8 mouse cellular contexts compared by ENCODE assay signal in the genomic region with DNA sequence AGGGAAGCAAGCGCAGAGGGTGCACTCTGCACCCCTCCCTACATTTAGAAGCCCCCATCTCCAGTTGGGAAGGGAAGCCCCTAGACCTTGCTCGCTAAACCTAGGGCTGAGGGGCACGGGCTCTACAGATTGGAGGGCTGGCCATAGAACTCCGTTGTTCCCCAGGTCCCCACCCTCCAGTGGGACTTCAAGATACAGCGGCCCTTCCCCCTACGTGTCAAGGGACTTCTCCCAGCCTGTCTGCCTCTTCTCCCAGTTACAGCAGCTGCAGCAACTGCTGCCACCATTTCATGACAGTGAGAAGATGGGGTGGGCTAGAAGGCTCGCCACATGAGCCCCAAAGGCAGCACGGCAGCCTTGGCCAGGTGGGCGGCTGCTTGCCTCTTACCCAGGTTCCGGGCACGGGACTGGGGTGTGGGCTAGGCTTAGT. TPM values are rescaled to one million over a fixed set of nuclear protein-coding genes. Genes with fewer than 3 reads are reported as not detected.
A peak's percentile ranks its signal among the peaks of the same experiment; 100 is the strongest.
DNase-seq lines count a peak whose midpoint lies in the region; ATAC-seq and TF ChIP-seq lines count a peak whose summit lies in the region.

No protein-coding gene starts in this region.

- no peak for TF ChIP-seq POLR2A in CH12.LX (IDR thresholded peaks at IDR 0.05; ENCODE audit: low read depth, low read length)
- no peak for TF ChIP-seq POLR2A in limb, embryonic 14.5 days (IDR thresholded peaks at IDR 0.05; ENCODE audit: borderline replicate concordance, extremely low read depth, insufficient read depth, insufficient read length)

- no peak overlapping the region for H3K27ac ChIP-seq in heart, embryonic 11.5 days (ENCODE audit: low read depth, low read length)
- no peak overlapping the region for H3K27ac ChIP-seq in CH12.LX (ENCODE audit: insufficient read depth, low read depth)
- H3K27ac ChIP-seq in forebrain, embryonic 11.5 days (ENCODE audit: low read depth, low read length) = no peak overlapping the region
- 0 out of 2 replicates have a peak overlapping the region, but pooled peaks have one; percentile 13 for H3K27ac ChIP-seq in limb, embryonic 14.5 days (replicated peaks; ENCODE audit: low read depth, low read length)

- no peak for TF ChIP-seq CTCF in CH12.LX (conservative IDR thresholded peaks at IDR 0.05 in 1 of 2, IDR thresholded peaks at IDR 0.05 in 1 of 2; ENCODE audit: low read depth in 2 of 2, low read length in 2 of 2)

- TF ChIP-seq RAD21 in CH12.LX (IDR thresholded peaks at IDR 0.05; ENCODE audit: low read depth, low read length) = no peak

- H3K27me3 ChIP-seq in heart, embryonic 11.5 days (ENCODE audit: control insufficient read depth, insufficient read depth, low read length) = no peaks in the 10 kb centered on the region
- H3K27me3 ChIP-seq in CH12.LX (replicated peaks) = peaks cover 41% of the 10 kb centered on the region
- peaks cover 16% of the 10 kb centered on the region; the same call in 1 of the 2 replicates for H3K27me3 ChIP-seq in forebrain, embryonic 11.5 days (ENCODE audit: control insufficient read depth, insufficient read depth, low read length)
- H3K27me3 ChIP-seq in limb, embryonic 14.5 days (ENCODE audit: control insufficient read depth, insufficient read depth, low read length) = no peaks in the 10 kb centered on the region

- no peak for TF ChIP-seq EP300 in CH12.LX (IDR thresholded peaks at IDR 0.05; ENCODE audit: low read length)

- peak overlapping the region; percentile 62 for H3K9ac ChIP-seq in heart, embryonic 11.5 days (ENCODE audit: low read depth, low read length)
- peak overlapping the region; percentile 14; the same call in 1 of the 2 replicates for H3K9ac ChIP-seq in CH12.LX (ENCODE audit: insufficient read depth, low read depth)
- peak overlapping the region; percentile 59 for H3K9ac ChIP-seq in forebrain, embryonic 11.5 days (ENCODE audit: low read length)
- H3K9ac ChIP-seq in limb, embryonic 14.5 days (ENCODE audit: low read depth, low read length, severe bottlenecking) = peak overlapping the region; percentile 56

- peak overlapping the region; percentile 96 for H3K4me2 ChIP-seq in heart, embryonic 11.5 days
- H3K4me2 ChIP-seq in CH12.LX (ENCODE audit: insufficient read depth, low read depth, poor library complexity, severe bottlenecking) = peak overlapping the region; percentile 79
- H3K4me2 ChIP-seq in forebrain, embryonic 11.5 days (ENCODE audit: low read depth, low read length, severe bottlenecking) = peak overlapping the region; percentile 98
- H3K4me2 ChIP-seq in limb, embryonic 14.5 days (replicated peaks; ENCODE audit: low read depth, low read length, severe bottlenecking) = peak overlapping the region; percentile 97

- no peak for DNase-seq in heart, adult 9 months (ENCODE audit: low spot score in 2 of 2)
- no peak for DNase-seq in CH12.LX (ENCODE audit: extremely low read depth)
- peak; percentile 64 for DNase-seq in forebrain, embryonic 11.5 days (ENCODE audit: low spot score)
- DNase-seq in limb, embryonic 14.5 days (ENCODE audit: low spot score) = no peak
- peak; percentile 63 for DNase-seq in retina, embryonic 14.5 days (ENCODE audit: low spot score)
- DNase-seq in ovary, postnatal 14 days (ENCODE audit: low spot score) = no peak
- no peak for DNase-seq in right cerebral cortex, adult 18-20 months

- ATAC-seq in heart, embryonic 11.5 days (replicated peaks; ENCODE audit: insufficient number of reproducible peaks, low FRiP score, low TSS enrichment) = no peak
- no peak for ATAC-seq in forebrain, embryonic 11.5 days (replicated peaks; ENCODE audit: low FRiP score)
- ATAC-seq in limb, embryonic 14.5 days (ENCODE audit: low FRiP score, low read depth) = peak; percentile 0; the same call in 1 of the 2 replicates

- peaks cover 55% of the 10 kb centered on the region for H3K4me1 ChIP-seq in heart, embryonic 11.5 days (ENCODE audit: control insufficient read depth, insufficient read depth, low read length)
- peaks cover 28 to 68% of the 10 kb centered on the region in 2 experiments for H3K4me1 ChIP-seq in CH12.LX (ENCODE audit: control insufficient read depth in 1 of 2, insufficient read depth in 2 of 2)
- H3K4me1 ChIP-seq in forebrain, embryonic 11.5 days (replicated peaks; ENCODE audit: control insufficient read depth, insufficient read depth, low read length) = peaks cover 13% of the 10 kb centered on the region
- peaks cover 32% of the 10 kb centered on the region for H3K4me1 ChIP-seq in limb, embryonic 14.5 days (ENCODE audit: control insufficient read depth, insufficient read depth, low read length)

- in situ Hi-C loops in CH12.LX (cut with MboI; ENCODE audit: low pct_ligation_motif_present, low pct_unique_long_range_greater_than_20kb, low sequenced_read_pairs) = loop anchor here (5.0 kb wide), 1 partner anchor 63 kb away; no protein-coding TSS in a partner anchor

- 2% methylated on average over 11 of the region's 11 CpGs for WGBS in heart, embryonic 11.5 days (ENCODE audit: insufficient replicate concordance)
- under 1% methylated on average over 11 of the region's 11 CpGs for WGBS in forebrain, embryonic 11.5 days
- 1% methylated on average over 10 of the region's 11 CpGs for WGBS in limb, embryonic 14.5 days

- H3K4me3 ChIP-seq in heart, embryonic 11.5 days (ENCODE audit: low read depth, low read length) = peak overlapping the region; percentile 61
- H3K4me3 ChIP-seq in CH12.LX (replicated peaks in 1 of 3; ENCODE audit: low read depth in 2 of 3, low read length in 2 of 3, poor library complexity in 1 of 3) = peak overlapping the region; percentile 25 to 56 (median 37)
- peak overlapping the region; percentile 58 for H3K4me3 ChIP-seq in forebrain, embryonic 11.5 days (ENCODE audit: low read depth, low read length)
- H3K4me3 ChIP-seq in limb, embryonic 14.5 days (replicated peaks; ENCODE audit: low read length) = peak overlapping the region; percentile 59

- dilution Hi-C loops in CH12.LX (cut with MboI; ENCODE audit: extremely low pct_ligation_motif_present, extremely low pct_unique_long_range_greater_than_20kb, low sequenced_read_pairs) = no loop called here

- H3K36me3 ChIP-seq in heart, embryonic 11.5 days (ENCODE audit: control insufficient read depth, insufficient read depth, low read length) = no peaks in the 10 kb centered on the region
- no peaks in the 10 kb centered on the region for H3K36me3 ChIP-seq in CH12.LX (replicated peaks in 1 of 2; ENCODE audit: control insufficient read depth in 1 of 2, insufficient read depth in 1 of 2, low read length in 1 of 2)
- no peaks in the 10 kb centered on the region for H3K36me3 ChIP-seq in forebrain, embryonic 11.5 days (ENCODE audit: control insufficient read depth, insufficient read depth, low read length)
- H3K36me3 ChIP-seq in limb, embryonic 14.5 days (ENCODE audit: control insufficient read depth, insufficient read depth, low read length) = no peaks in the 10 kb centered on the region

- H3K79me2 ChIP-seq in CH12.LX (replicated peaks; ENCODE audit: control insufficient read depth, extremely low read depth, insufficient read depth, poor library complexity, severe bottlenecking) = no peaks in the 10 kb centered on the region

- no peaks in the 10 kb centered on the region for H3K9me3 ChIP-seq in heart, embryonic 11.5 days (replicated peaks; ENCODE audit: control insufficient read depth, low read length)
- no peaks in the 10 kb centered on the region for H3K9me3 ChIP-seq in CH12.LX (replicated peaks; ENCODE audit: low read length)
- H3K9me3 ChIP-seq in forebrain, embryonic 11.5 days (ENCODE audit: control insufficient read depth, low read length) = no peaks in the 10 kb centered on the region
- no peaks in the 10 kb centered on the region for H3K9me3 ChIP-seq in limb, embryonic 14.5 days (ENCODE audit: control insufficient read depth, low read length)

TF ChIP-seq in CH12.LX, 34 proteins besides CTCF, POLR2A, EP300 and RAD21 (continues in another document):
- TF ChIP-seq RCOR1 (conservative IDR thresholded peaks at IDR 0.05; ENCODE audit: low read depth, low read length) (no peak), IRF4 (IDR thresholded peaks at IDR 0.05; ENCODE audit: low read depth, low read length) (no peak), ZC3H11A (IDR thresholded peaks at IDR 0.05; ENCODE audit: low read depth, low read length) (no peak), KAT2A (IDR thresholded peaks at IDR 0.05; ENCODE audit: insufficient replicate concordance, low read length) (no peak), JUND (conservative IDR thresholded peaks at IDR 0.05; ENCODE audit: low read depth, low read length) (no peak), PAX5 (IDR thresholded peaks at IDR 0.05; ENCODE audit: low read length) (no peak), TCF12 (IDR thresholded peaks at IDR 0.05; ENCODE audit: low read depth, low read length) (no peak), JUN (IDR thresholded peaks at IDR 0.05; ENCODE audit: insufficient read depth, low read depth, low read length) (no peak), MAX (IDR thresholded peaks at IDR 0.05; ENCODE audit: low read length) (no peak), POLR2AphosphoS2 (IDR thresholded peaks at IDR 0.05; ENCODE audit: low read depth, low read length) (no peak)

RNA-seq across cellular contexts. Expression of gene Arhgap23, which starts 10.6 kb away (rescaled TPM):
- 6.7 and 8.3 TPM in 2 replicates for polyA plus RNA-seq in heart, embryonic 11.5 days (2014; fragmentation: Nextera tagmentation; extraction: Ambion mirVana)
- total RNA-seq in CH12.LX (2012; rRNA removed) (2.1 and 4.2 TPM in 2 replicates), CH12.LX (2014; rRNA removed) (0.89 and 1.2 TPM in 2 replicates)
- 4.9 and 5.6 TPM in 2 replicates for polyA plus RNA-seq in CH12.LX (2012; ENCODE audit: insufficient read length, low read depth)
- polyA plus RNA-seq in forebrain, embryonic 11.5 days (2014; fragmentation: Nextera tagmentation; extraction: Ambion mirVana) = 3.2 and 4.8 TPM in 2 replicates
- polyA plus RNA-seq in limb, embryonic 14.5 days (2012; rRNA removed) = 28.9 and 37.9 TPM in 2 replicates
- 9.8 and 10.8 TPM in 2 replicates for polyA plus RNA-seq in limb, embryonic 14.5 days (2014; fragmentation: Nextera tagmentation; extraction: Ambion mirVana)

RNA-seq across cellular contexts. Expression of gene Socs7, which starts 42.4 kb away (rescaled TPM):
- polyA plus RNA-seq in heart, embryonic 11.5 days (2014; fragmentation: Nextera tagmentation; extraction: Ambion mirVana) = 2.2 and 2.9 TPM in 2 replicates
- total RNA-seq in CH12.LX (2012; rRNA removed) (17.0 and 17.4 TPM in 2 replicates), CH12.LX (2014; rRNA removed) (10.2 and 11.9 TPM in 2 replicates)
- 14.2 and 15.1 TPM in 2 replicates for polyA plus RNA-seq in CH12.LX (2012; ENCODE audit: insufficient read length, low read depth)
- polyA plus RNA-seq in forebrain, embryonic 11.5 days (2014; fragmentation: Nextera tagmentation; extraction: Ambion mirVana) = 4.3 and 4.5 TPM in 2 replicates
- 13.7 and 14.1 TPM in 2 replicates for polyA plus RNA-seq in limb, embryonic 14.5 days (2012; rRNA removed)
- 2.6 and 3.0 TPM in 2 replicates for polyA plus RNA-seq in limb, embryonic 14.5 days (2014; fragmentation: Nextera tagmentation; extraction: Ambion mirVana)

RNA-seq across cellular contexts. Expression of gene Gpr179, which starts 52.9 kb away (rescaled TPM):
- 0.01 TPM in 1 of 2 replicates, not detected in the other for polyA plus RNA-seq in heart, embryonic 11.5 days (2014; fragmentation: Nextera tagmentation; extraction: Ambion mirVana)
- total RNA-seq in CH12.LX (2012; rRNA removed) = 0.04 and 0.08 TPM in 2 replicates
- not detected in 2 replicates for total RNA-seq in CH12.LX (2014; rRNA removed)
- 0.03 and 0.05 TPM in 2 replicates for polyA plus RNA-seq in CH12.LX (2012; ENCODE audit: insufficient read length, low read depth)
- polyA plus RNA-seq in forebrain, embryonic 11.5 days (2014; fragmentation: Nextera tagmentation; extraction: Ambion mirVana) = 0.03 TPM in 2 replicates
- polyA plus RNA-seq in limb, embryonic 14.5 days (2012; rRNA removed) = 0.08 and 0.09 TPM in 2 replicates
- polyA plus RNA-seq in limb, embryonic 14.5 days (2014; fragmentation: Nextera tagmentation; extraction: Ambion mirVana) = 0.07 TPM in 2 replicates

Comparison
In these comparisons a context has a peak if more than half of its experiments do, and no peak if none do; other contexts are left out.
1. DNase-seq: peak in forebrain, embryonic 11.5 days (single experiment) and retina, embryonic 14.5 days (single experiment); none in heart, adult 9 months (0 of 2), CH12.LX (single experiment), limb, embryonic 14.5 days (single experiment), ovary, postnatal 14 days (single experiment) and right cerebral cortex, adult 18-20 months (single experiment).
2. Peak in every context shown above with its lines, with median percentiles within 50 percentile points of each other: H3K4me2 ChIP-seq, H3K4me3 ChIP-seq and H3K9ac ChIP-seq.